Mouse (Mus musculus): ENCODE results near the gene Pip5k1a. TPM values are rescaled to one million over a fixed set of nuclear protein-coding genes. Genes with fewer than 3 reads are reported as not detected.

Gene Pip5k1a
- polyA plus RNA-seq, 1 experiment from 2014 or later: 15.4 TPM

Small RNAs within 50 kb of the gene (microRNA-seq; reads per million reads assigned to microRNA genes)
- not detected for gene Mir8099-1 (ENCODE audit: borderline number of aligned reads)

Other genes starting within 250 kb of the Pip5k1a start
- gene Psmb4, start 220.0 kb downstream of the Pip5k1a start, polyA plus RNA-seq (2014; fragmentation: Nextera tagmentation; extraction: Ambion mirVana): 361 and 381 TPM in 2 replicates
- 10.5 and 11.3 TPM in 2 replicates for gene Selenbp1, start 173.9 kb downstream of the Pip5k1a start, polyA plus RNA-seq (2014; fragmentation: Nextera tagmentation; extraction: Ambion mirVana)
- 10.8 and 12.5 TPM in 2 replicates for gene Rfx5, start 152.9 kb downstream of the Pip5k1a start, polyA plus RNA-seq (2014; fragmentation: Nextera tagmentation; extraction: Ambion mirVana)
- gene Pi4kb, start 132.2 kb downstream of the Pip5k1a start, polyA plus RNA-seq (2014; fragmentation: Nextera tagmentation; extraction: Ambion mirVana): 25.1 and 30.1 TPM in 2 replicates
- gene Zfp687, start 91.5 kb downstream of the Pip5k1a start, polyA plus RNA-seq (2014; fragmentation: Nextera tagmentation; extraction: Ambion mirVana): 18.0 and 23.0 TPM in 2 replicates
- gene Psmd4, start 64.3 kb downstream of the Pip5k1a start, polyA plus RNA-seq (2014; fragmentation: Nextera tagmentation; extraction: Ambion mirVana): 311 and 325 TPM in 2 replicates
- 229 and 232 TPM in 2 replicates for gene Vps72, start 4.1 kb upstream of the Pip5k1a start, polyA plus RNA-seq (2014; fragmentation: Nextera tagmentation; extraction: Ambion mirVana)
- gene Tmod4, start 17.5 kb upstream of the Pip5k1a start, polyA plus RNA-seq (2014; fragmentation: Nextera tagmentation; extraction: Ambion mirVana): 0.28 and 0.42 TPM in 2 replicates
- gene Scnm1, start 27.1 kb upstream of the Pip5k1a start, polyA plus RNA-seq (2014; fragmentation: Nextera tagmentation; extraction: Ambion mirVana): 71.8 and 84.0 TPM in 2 replicates
- 13.2 and 15.1 TPM in 2 replicates for gene Lysmd1, start 27.2 kb upstream of the Pip5k1a start, polyA plus RNA-seq (2014; fragmentation: Nextera tagmentation; extraction: Ambion mirVana)
- gene Tnfaip8l2, start 35.4 kb upstream of the Pip5k1a start, polyA plus RNA-seq (2014; fragmentation: Nextera tagmentation; extraction: Ambion mirVana): 2.0 and 2.5 TPM in 2 replicates
- gene Sema6c, start 53.5 kb upstream of the Pip5k1a start, polyA plus RNA-seq (2014; fragmentation: Nextera tagmentation; extraction: Ambion mirVana): 8.6 and 9.5 TPM in 2 replicates
- gene Gabpb2, start 111.0 kb upstream of the Pip5k1a start, polyA plus RNA-seq (2014; fragmentation: Nextera tagmentation; extraction: Ambion mirVana): 5.7 and 6.7 TPM in 2 replicates
- 93.9 and 105 TPM in 2 replicates for gene Cdc42se1, start 121.8 kb upstream of the Pip5k1a start, polyA plus RNA-seq (2014; fragmentation: Nextera tagmentation; extraction: Ambion mirVana)
- gene Mllt11, start 125.2 kb upstream of the Pip5k1a start, polyA plus RNA-seq (2014; fragmentation: Nextera tagmentation; extraction: Ambion mirVana): 52.9 and 56.9 TPM in 2 replicates
- gene Gm128, start 134.7 kb upstream of the Pip5k1a start, polyA plus RNA-seq (2014; fragmentation: Nextera tagmentation; extraction: Ambion mirVana): 0.54 TPM in 1 of 2 replicates, not detected in the other
- 2.9 and 4.0 TPM in 2 replicates for gene Bnipl, start 144.3 kb upstream of the Pip5k1a start, polyA plus RNA-seq (2014; fragmentation: Nextera tagmentation; extraction: Ambion mirVana)
- 45.7 and 46.8 TPM in 2 replicates for gene Mindy1, start 174.4 kb upstream of the Pip5k1a start, polyA plus RNA-seq (2014; fragmentation: Nextera tagmentation; extraction: Ambion mirVana)
- gene Prune1, start 175.1 kb upstream of the Pip5k1a start, polyA plus RNA-seq (2014; fragmentation: Nextera tagmentation; extraction: Ambion mirVana): 25.9 and 28.2 TPM in 2 replicates
- gene Anxa9, start 200.2 kb upstream of the Pip5k1a start, polyA plus RNA-seq (2014; fragmentation: Nextera tagmentation; extraction: Ambion mirVana): 1.5 and 1.9 TPM in 2 replicates
- 117 and 118 TPM in 2 replicates for gene Cers2, start 207.9 kb upstream of the Pip5k1a start, polyA plus RNA-seq (2014; fragmentation: Nextera tagmentation; extraction: Ambion mirVana)

Data from embryonic facial prominence, embryonic 11.5 days (tissue).